Mouse (Mus musculus) stomach, embryonic 14.5 days (tissue): ENCODE measurements around the gene Krtap3-1. TPM values are rescaled to one million over a fixed set of nuclear protein-coding genes. Genes with fewer than 3 reads are reported as not detected.

Experiments used
- ATAC-seq: fragments of 200-750 bp; cut with Nextera tagmentation; 2 replicates; pipeline ENCODE4 v1.8.0; 2017; ENCODE audit warnings: low read depth, moderate TSS enrichment; ENCODE audit not compliant: insufficient number of reproducible peaks, insufficient read depth, low FRiP score
- H3K27ac ChIP-seq: fragments of 300-500 bp; sonication (generic); 2 replicates; pipeline ENCODE4 v1.5.1; 2014; ENCODE audit warnings: mild to moderate bottlenecking, low read length, moderate library complexity, mixed read lengths
- H3K27me3 ChIP-seq: fragments of 300-500 bp; sonication (generic); 2 replicates; pipeline ENCODE4 v1.6.1; 2014; ENCODE audit warnings: low read length, control low read depth, mixed read lengths; ENCODE audit not compliant: control insufficient read depth, insufficient read depth
- H3K36me3 ChIP-seq: fragments of 300-500 bp; sonication (generic); 2 replicates; pipeline ENCODE4 v1.6.1; 2014; ENCODE audit warnings: mild to moderate bottlenecking, control low read depth, low read length, moderate library complexity, mixed read lengths; ENCODE audit not compliant: control insufficient read depth, insufficient read depth
- H3K4me1 ChIP-seq: fragments of 300-500 bp; sonication (generic); 2 replicates; pipeline ENCODE4 v1.6.1; 2014; ENCODE audit warnings: low read length, control low read depth, mixed read lengths; ENCODE audit not compliant: control insufficient read depth, insufficient read depth
- H3K4me2 ChIP-seq: fragments of 300-500 bp; sonication (generic); replicated peaks from 2 replicates; pipeline ENCODE4 v1.6.1; 2014; ENCODE audit warnings: low read depth, low read length, control low read depth
- H3K4me3 ChIP-seq: fragments of 300-500 bp; sonication (generic); 2 replicates; pipeline ENCODE4 v1.5.1; 2014; ENCODE audit warnings: low read depth, low read length, control low read depth
- H3K9ac ChIP-seq: fragments of 300-500 bp; sonication (generic); replicated peaks from 2 replicates; pipeline ENCODE4 v1.6.1; 2014; ENCODE audit warnings: low read depth, mild to moderate bottlenecking, control low read depth, low read length, moderate library complexity, mixed read lengths
- H3K9me3 ChIP-seq: fragments of 300-500 bp; sonication (generic); 2 replicates; pipeline ENCODE4 v1.6.1; 2016; ENCODE audit warnings: low read depth, low read length, control low read depth; ENCODE audit not compliant: control insufficient read depth
- WGBS: fragments of 180-500 bp; shearing (Covaris S2); extraction: QIAGEN DNeasy Blood & Tissue Kit; methylation state at CpG from one replicate; pipeline ENCODE4 v1.1.7; 2014; 5-methylcytosine and 5-hydroxymethylcytosine counted together
- polyA plus RNA-seq: library from polyadenylated mRNA; unstranded; fragments of >200 nt; fragmentation: Nextera tagmentation; extraction: Ambion mirVana; gene quantifications from 2 replicates; pipeline ENCODE4 v1.2.1, GENCODE M21; 2014

Gene Krtap3-1
- polyA plus RNA-seq, 1 experiment from 2014 or later = not detected

DNA sequence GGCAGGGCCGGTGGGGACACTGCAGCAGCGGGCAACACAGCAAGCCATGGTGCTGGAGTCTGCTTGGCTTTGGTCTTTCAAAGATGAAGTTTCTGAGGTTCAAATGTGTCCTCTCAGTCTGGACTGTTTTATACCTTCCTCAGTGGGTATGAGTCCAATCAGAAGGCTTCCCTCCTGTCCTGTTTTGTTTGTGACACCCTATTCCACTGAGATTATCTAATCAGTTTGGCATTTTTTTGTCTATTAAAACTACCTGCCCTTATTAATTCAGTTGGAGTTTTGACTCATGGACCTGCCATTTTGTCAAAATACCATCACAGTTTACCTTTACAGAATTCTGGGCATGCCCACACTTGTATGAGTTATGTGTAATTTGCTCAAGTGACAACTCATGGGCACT is 9.7 kb downstream of the Krtap3-1 start, which contains the start of gene Krtap3-2:
Krtap3-2 (minus strand) TSS at position 101 of the 400 bp plus-strand sequence.
- no peak for ATAC-seq
- Histone ChIP-seq H3K9me3 (no peaks in the 10 kb centered on the region), H3K4me1 (no peaks in the 10 kb centered on the region), H3K36me3 (no peaks in the 10 kb centered on the region), H3K4me2 (no peak within 1 kb of the TSS), H3K4me3 (no peak within 1 kb of the TSS), H3K9ac (no peak within 1 kb of the TSS), H3K27me3 (no peaks in the 10 kb centered on the region), H3K27ac (no peak within 1 kb of the TSS)
- 73% methylated on average over 2 of the region's 2 CpGs for WGBS

DNA sequence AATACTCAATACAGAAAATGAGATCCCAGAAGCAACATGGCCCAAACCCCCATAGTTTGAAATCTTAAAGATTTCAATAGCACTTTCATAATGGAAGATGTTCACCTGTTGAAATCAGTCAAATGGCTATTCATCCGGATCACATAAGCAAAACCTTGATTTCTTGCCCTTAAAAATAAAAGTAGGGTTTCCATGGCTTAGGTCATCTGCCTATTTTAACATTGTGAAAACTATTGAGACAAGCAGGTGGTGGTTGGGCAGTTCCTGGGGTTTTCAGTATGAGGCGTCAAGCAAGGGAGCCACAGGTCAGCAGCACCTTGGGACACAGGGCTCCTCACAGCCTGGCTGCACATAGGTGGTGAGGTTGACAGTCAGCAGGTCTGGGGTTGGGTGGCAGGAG is 10.2 kb downstream of the Krtap3-1 start:
- Histone ChIP-seq H3K4me3 (no peak overlapping the region), H3K4me1 (no peaks in the 10 kb centered on the region), H3K27ac (no peak overlapping the region), H3K4me2 (no peak overlapping the region), H3K27me3 (no peaks in the 10 kb centered on the region), H3K9ac (no peak overlapping the region), H3K9me3 (no peaks in the 10 kb centered on the region), H3K36me3 (no peaks in the 10 kb centered on the region)
- WGBS = 85% methylated on average over 2 of the region's 2 CpGs
- no peak for ATAC-seq

DNA sequence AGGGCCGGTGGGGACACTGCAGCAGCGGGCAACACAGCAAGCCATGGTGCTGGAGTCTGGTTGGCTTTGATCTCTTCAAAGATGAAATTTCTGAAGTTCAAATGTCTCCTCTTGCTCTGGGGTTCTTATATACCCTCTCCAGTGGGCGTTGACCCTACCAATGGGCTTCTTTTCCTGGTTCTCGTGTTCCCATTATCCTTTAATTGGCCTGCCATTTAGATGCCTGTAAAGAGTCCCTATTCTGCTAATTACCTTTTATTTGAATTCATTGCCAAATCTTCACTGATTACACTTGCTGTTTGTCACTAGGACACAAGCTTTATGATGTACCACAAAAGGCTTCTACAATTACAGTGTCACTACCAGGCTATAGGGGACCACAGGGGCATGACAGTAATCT is 15.7 kb downstream of the Krtap3-1 start, which contains the start of gene Krtap3-3:
Krtap3-3 (minus strand) TSS at position 101 of the 400 bp plus-strand sequence.
- no peak for ATAC-seq
- H3K9me3 ChIP-seq = no peaks in the 10 kb centered on the region
- H3K27ac ChIP-seq = no peak within 1 kb of the TSS
- H3K36me3 ChIP-seq = no peaks in the 10 kb centered on the region
- no peak within 1 kb of the TSS for H3K4me2 ChIP-seq
- no peaks in the 10 kb centered on the region for H3K4me1 ChIP-seq
- H3K4me3 ChIP-seq = no peak within 1 kb of the TSS
- 70% methylated on average over 4 of the region's 4 CpGs for WGBS
- no peak within 1 kb of the TSS for H3K9ac ChIP-seq
- H3K27me3 ChIP-seq = no peaks in the 10 kb centered on the region

DNA sequence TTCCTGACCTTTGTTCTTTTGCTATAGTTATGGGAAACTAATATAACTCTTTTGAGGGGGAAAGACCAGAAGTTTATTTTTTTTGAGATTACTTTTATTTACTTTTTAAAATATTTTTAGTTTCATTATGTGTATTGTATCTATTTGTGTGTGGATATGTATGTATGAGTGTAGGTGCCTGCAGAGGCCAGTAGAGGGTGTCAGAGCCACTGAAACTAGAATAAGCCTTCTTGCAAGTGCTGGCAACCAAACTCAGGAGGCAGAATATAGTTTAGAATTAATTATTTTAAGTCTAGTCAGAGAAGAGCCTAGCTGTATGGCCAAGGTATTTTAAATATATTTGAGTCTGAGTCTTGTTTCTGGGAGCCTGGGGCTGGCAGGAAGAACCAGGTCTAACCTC is 18.5 kb downstream of the Krtap3-1 start:
- no peaks in the 10 kb centered on the region for H3K9me3 ChIP-seq
- H3K36me3 ChIP-seq = no peaks in the 10 kb centered on the region
- H3K27me3 ChIP-seq = no peaks in the 10 kb centered on the region
- no peak overlapping the region for H3K4me3 ChIP-seq
- no peak for ATAC-seq
- no peak overlapping the region for H3K27ac ChIP-seq
- no peak overlapping the region for H3K9ac ChIP-seq
- H3K4me1 ChIP-seq = no peaks in the 10 kb centered on the region
- no peak overlapping the region for H3K4me2 ChIP-seq

DNA sequence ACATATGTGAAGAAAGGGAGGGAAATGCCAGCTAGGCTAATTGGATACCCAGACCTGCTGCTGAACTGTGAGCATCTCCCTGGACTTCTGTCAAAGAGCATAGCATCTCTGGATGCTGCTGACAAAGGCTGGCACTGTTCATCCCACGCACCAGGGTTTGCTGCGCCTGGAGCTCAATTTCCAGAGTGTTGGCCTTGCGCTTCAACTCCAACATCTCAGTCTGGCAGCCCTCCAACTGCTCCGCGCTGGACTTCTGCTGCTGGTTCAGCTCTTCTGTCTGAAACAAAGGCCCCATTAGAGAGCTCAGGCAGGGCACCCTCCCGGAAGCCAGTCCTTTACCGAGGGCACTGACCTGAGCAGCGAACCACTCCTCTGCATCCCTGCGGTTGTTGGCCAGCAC is 26.7 kb downstream of the Krtap3-1 start:
- WGBS = 65% methylated on average over 9 of the region's 9 CpGs
- no peaks in the 10 kb centered on the region for H3K4me1 ChIP-seq
- ATAC-seq = no peak
- no peaks in the 10 kb centered on the region for H3K27me3 ChIP-seq
- no peak overlapping the region for H3K9ac ChIP-seq
- H3K4me2 ChIP-seq = no peak overlapping the region
- H3K27ac ChIP-seq = no peak overlapping the region
- no peaks in the 10 kb centered on the region for H3K9me3 ChIP-seq
- no peak overlapping the region for H3K4me3 ChIP-seq
- H3K36me3 ChIP-seq = no peaks in the 10 kb centered on the region

DNA sequence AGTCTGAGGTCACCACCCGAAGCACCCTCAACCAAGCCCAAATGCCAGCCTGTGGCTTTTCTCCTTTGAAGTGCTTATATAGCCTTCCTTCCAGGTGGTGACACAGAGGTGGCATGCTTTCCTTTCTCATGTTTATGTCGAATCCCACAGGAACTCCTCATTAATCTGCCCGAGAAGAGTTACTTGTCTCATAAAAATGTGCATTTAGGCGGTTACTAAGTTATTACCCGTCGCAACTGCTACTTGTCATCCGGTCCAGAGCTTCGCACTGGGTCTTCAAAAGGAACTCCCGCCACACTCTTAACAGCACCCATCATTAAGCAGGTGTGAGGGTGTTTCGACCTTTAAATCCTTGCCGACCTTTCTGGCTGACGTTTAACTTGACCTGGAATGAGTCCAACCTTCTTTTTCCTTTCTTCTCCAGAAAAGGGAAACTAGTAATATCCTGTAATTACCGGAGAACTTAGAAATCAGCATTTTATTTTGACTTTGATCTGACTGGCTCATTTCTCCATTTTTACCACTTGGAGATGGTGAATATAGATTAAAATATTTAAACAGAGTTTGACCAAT is 45.1 kb downstream of the Krtap3-1 start, which contains the start of gene Krt39:
Krt39 (minus strand) TSS at position 51 of the 573 bp plus-strand sequence.
- no peak for ATAC-seq
- WGBS = 72% methylated on average over 13 of the region's 13 CpGs
- Histone ChIP-seq H3K4me2 (no peak within 1 kb of the TSS), H3K4me1 (no peaks in the 10 kb centered on the region), H3K9ac (no peak within 1 kb of the TSS), H3K36me3 (no peaks in the 10 kb centered on the region), H3K9me3 (no peaks in the 10 kb centered on the region), H3K27ac (no peak within 1 kb of the TSS), H3K27me3 (no peaks in the 10 kb centered on the region), H3K4me3 (no peak within 1 kb of the TSS)

Other genes with a start within 250 kb of the Krtap3-1 start
- gene Krt25, start 243.7 kb downstream of the Krtap3-1 start, polyA plus RNA-seq = not detected in 2 replicates
- gene Krt26, start 228.7 kb downstream of the Krtap3-1 start, polyA plus RNA-seq = not detected in 2 replicates
- not detected in 2 replicates for gene Krt27, start 215.5 kb downstream of the Krtap3-1 start, polyA plus RNA-seq
- 0.21 TPM in 1 of 2 replicates, not detected in the other for gene Krt28, start 191.7 kb downstream of the Krtap3-1 start, polyA plus RNA-seq
- gene Krt10, start 177.3 kb downstream of the Krtap3-1 start, polyA plus RNA-seq = 31.7 and 37.0 TPM in 2 replicates
- not detected in 2 replicates for gene Krt12, start 144.4 kb downstream of the Krtap3-1 start, polyA plus RNA-seq
- gene Krt20, start 128.5 kb downstream of the Krtap3-1 start, polyA plus RNA-seq = 3.0 and 3.9 TPM in 2 replicates
- gene Krt23, start 73.5 kb downstream of the Krtap3-1 start, polyA plus RNA-seq = 18.3 and 21.4 TPM in 2 replicates
- not detected in 2 replicates for gene Krt39, start 45.3 kb downstream of the Krtap3-1 start, polyA plus RNA-seq
- gene Krt40, start 23.5 kb downstream of the Krtap3-1 start, polyA plus RNA-seq = not detected in 2 replicates
- not detected in 2 replicates for gene Krtap3-3, start 15.8 kb downstream of the Krtap3-1 start, polyA plus RNA-seq
- not detected in 2 replicates for gene Krtap3-2, start 9.8 kb downstream of the Krtap3-1 start, polyA plus RNA-seq
- not detected in 2 replicates for gene Gm11939, start 7.2 kb downstream of the Krtap3-1 start, polyA plus RNA-seq
- not detected in 2 replicates for gene Krtap1-5, start 14.4 kb upstream of the Krtap3-1 start, polyA plus RNA-seq
- not detected in 2 replicates for gene Krtap1-4, start 17.0 kb upstream of the Krtap3-1 start, polyA plus RNA-seq
- gene Krtap1-3, start 24.7 kb upstream of the Krtap3-1 start, polyA plus RNA-seq = not detected in 2 replicates
- gene Krtap9-3, start 31.5 kb upstream of the Krtap3-1 start, polyA plus RNA-seq = not detected in 2 replicates
- gene Gm11938, start 36.7 kb upstream of the Krtap3-1 start, polyA plus RNA-seq = not detected in 2 replicates
- not detected in 2 replicates for gene Gm11937, start 43.6 kb upstream of the Krtap3-1 start, polyA plus RNA-seq
- not detected in 2 replicates for gene Krtap2-4, start 48.2 kb upstream of the Krtap3-1 start, polyA plus RNA-seq
- not detected in 2 replicates for gene Gm11562, start 53.8 kb upstream of the Krtap3-1 start, polyA plus RNA-seq
- not detected in 2 replicates for gene Krtap4-1, start 61.6 kb upstream of the Krtap3-1 start, polyA plus RNA-seq
- gene Krtap4-2, start 68.5 kb upstream of the Krtap3-1 start, polyA plus RNA-seq = not detected in 2 replicates
- gene Krtap4-7, start 77.5 kb upstream of the Krtap3-1 start, polyA plus RNA-seq = not detected in 2 replicates
- not detected in 2 replicates for gene Gm11555, start 83.6 kb upstream of the Krtap3-1 start, polyA plus RNA-seq
- not detected in 2 replicates for gene Gm11563, start 92.3 kb upstream of the Krtap3-1 start, polyA plus RNA-seq
- not detected in 2 replicates for gene Krtap4-6, start 99.3 kb upstream of the Krtap3-1 start, polyA plus RNA-seq
- gene Gm14190, start 124.1 kb upstream of the Krtap3-1 start, polyA plus RNA-seq = not detected in 2 replicates
- not detected in 2 replicates for gene Gm14180, start 167.7 kb upstream of the Krtap3-1 start, polyA plus RNA-seq
- not detected in 2 replicates for gene Gm11595, start 206.3 kb upstream of the Krtap3-1 start, polyA plus RNA-seq
- not detected in 2 replicates for gene Krtap4-8, start 214.1 kb upstream of the Krtap3-1 start, polyA plus RNA-seq
- not detected in 2 replicates for gene Krtap4-9, start 218.6 kb upstream of the Krtap3-1 start, polyA plus RNA-seq
- not detected in 2 replicates for gene Gm11596, start 226.8 kb upstream of the Krtap3-1 start, polyA plus RNA-seq
- not detected in 2 replicates for gene Gm11569, start 232.3 kb upstream of the Krtap3-1 start, polyA plus RNA-seq
- not detected in 2 replicates for gene Gm11554, start 237.8 kb upstream of the Krtap3-1 start, polyA plus RNA-seq
- not detected in 2 replicates for gene Krtap4-13, start 243.3 kb upstream of the Krtap3-1 start, polyA plus RNA-seq
- gene Gm11564, start 249.0 kb upstream of the Krtap3-1 start, polyA plus RNA-seq = not detected in 2 replicates